Mouse (Mus musculus): ENCODE data around the gene Tmem135.

- TF ChIP-seq CTCF (IDR thresholded peaks at IDR 0.05; ENCODE audit: borderline replicate concordance, insufficient read depth, low read length), result no peak
- no peak for TF ChIP-seq POLR2A (IDR thresholded peaks at IDR 0.05; ENCODE audit: low read depth, low read length)
Measured at GRCm38 (mm10) chr7:89155223-89155622, 248.8 kb downstream of the Tmem135 start.

All from embryonic fibroblast, embryonic 13.5 days (primary cell).